Mouse (Mus musculus) E14TG2a.4 (cell line): ENCODE results near the gene Igfbp6.
"Not testable (repeated sequence)": the region's sequence is repeated elsewhere in the genome, so short reads cannot be mapped to it uniquely, and the experiment has no call there.

Experiments used
- H3K27me3 ChIP-seq: 2 replicates; pipeline ENCODE4 v1.6.1; 2014; ENCODE audit warnings: low read length, control low read depth; ENCODE audit not compliant: insufficient read depth
- H3K36me3 ChIP-seq: 2 replicates; pipeline ENCODE4 v1.6.1; 2014; ENCODE audit warnings: low read length, control low read depth; ENCODE audit not compliant: insufficient read depth
- H3K4me1 ChIP-seq: replicated peaks from 2 replicates; pipeline ENCODE4 v1.6.1; 2014; ENCODE audit warnings: low read depth, low read length, control low read depth
- H3K4me3 ChIP-seq: replicated peaks from 2 replicates; pipeline ENCODE4 v1.5.1; 2014; ENCODE audit warnings: mild to moderate bottlenecking, low read length
- H3K9me3 ChIP-seq: 2 replicates; pipeline ENCODE4 v1.6.1; 2014; ENCODE audit warnings: low read length, control low read depth
- CTCF ChIP-seq: conservative IDR thresholded peaks from 2 replicates; pipeline ENCODE4 v1.5.1; 2014; ENCODE audit warnings: low read length
- NANOG ChIP-seq: IDR thresholded peaks from 2 replicates; pipeline ENCODE4 v1.6.1; 2014; ENCODE audit warnings: borderline replicate concordance, low read length, mixed read lengths
- POU5F1 ChIP-seq: IDR thresholded peaks from 2 replicates; pipeline ENCODE4 v1.6.1; 2014; ENCODE audit warnings: low read length, borderline replicate concordance

Gene Igfbp6

GRCm38 (mm10) chr15:102150301-102151135 is 6.4 kb downstream of the Igfbp6 start, which contains the start of gene Soat2:
Gene Soat2 (plus strand): TSS chr15:102150526.
- Histone ChIP-seq H3K36me3 (no peaks in the 10 kb centered on the region), H3K9me3 (no peaks in the 10 kb centered on the region), H3K27me3 (peaks cover 26% of the 10 kb centered on the region), H3K4me3 (peak within 1 kb of the TSS; percentile 65), H3K4me1 (peaks cover 41% of the 10 kb centered on the region)
- TF ChIP-seq POU5F1 (no peak), NANOG (no peak), CTCF (no peak)

DNA sequence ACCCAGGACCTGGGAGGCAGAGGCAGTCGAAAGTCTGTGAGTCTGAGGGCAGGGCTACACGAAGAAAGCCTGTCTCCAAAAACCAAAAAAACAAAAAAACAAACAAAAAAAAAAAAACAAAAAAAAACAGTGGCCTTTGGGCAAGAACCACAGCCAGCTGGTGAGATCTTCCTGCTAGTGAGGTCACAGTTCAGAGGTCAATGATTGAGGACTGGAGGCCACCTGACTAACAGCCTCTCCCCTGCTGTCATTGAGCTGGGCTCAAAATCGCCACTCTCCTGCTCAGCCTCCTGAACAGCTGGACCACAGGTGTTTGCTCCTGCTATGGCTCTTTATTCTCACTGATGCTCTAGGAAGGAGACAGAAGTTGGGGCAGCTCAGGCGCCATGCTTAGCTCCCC is 8.5 kb downstream of the Igfbp6 start:
- H3K9me3 ChIP-seq: no peaks in the 10 kb centered on the region
- H3K27me3 ChIP-seq: peaks cover 18% of the 10 kb centered on the region
- TF ChIP-seq NANOG (no peak), POU5F1 (no peak), CTCF (no peak)
- H3K36me3 ChIP-seq: no peaks in the 10 kb centered on the region
- no peak overlapping the region for H3K4me3 ChIP-seq
- peaks cover 59% of the 10 kb centered on the region for H3K4me1 ChIP-seq

- not testable (repeated sequence) for H3K4me3 ChIP-seq, H3K27me3 ChIP-seq, H3K36me3 ChIP-seq, H3K9me3 ChIP-seq
- peak; percentile 52 for TF ChIP-seq CTCF
- peaks cover 67% of the 10 kb centered on the region for H3K4me1 ChIP-seq
These were observed 10.8 kb downstream of the Igfbp6 start for GRCm38 (mm10) chr15:102155006-102155405.

DNA sequence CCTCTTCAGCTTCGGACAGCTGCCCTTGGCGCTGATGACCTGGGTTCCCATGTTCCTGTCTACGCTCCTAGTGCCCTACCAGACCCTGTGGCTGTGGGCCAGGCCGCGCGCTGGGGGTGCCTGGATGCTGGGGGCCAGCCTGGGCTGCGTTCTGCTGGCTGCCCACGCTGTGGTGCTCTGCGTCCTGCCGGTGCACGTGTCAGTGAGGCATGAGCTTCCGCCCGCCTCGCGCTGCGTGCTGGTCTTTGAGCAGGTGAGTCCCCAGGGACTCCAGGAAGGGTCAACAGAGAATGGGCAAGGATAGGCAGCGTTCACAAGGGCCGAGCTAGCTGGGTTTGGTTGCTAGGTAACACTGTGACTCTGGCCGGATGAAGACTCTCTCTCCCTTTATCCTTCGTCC is 12.7 kb downstream of the Igfbp6 start:
- TF ChIP-seq NANOG (no peak), CTCF (no peak), POU5F1 (no peak)
- peak overlapping the region; percentile 61 for H3K4me3 ChIP-seq
- H3K27me3 ChIP-seq: peaks cover 2% of the 10 kb centered on the region; the same call in 1 of the 2 replicates
- peaks cover 71% of the 10 kb centered on the region for H3K4me1 ChIP-seq
- H3K9me3 ChIP-seq: no peaks in the 10 kb centered on the region
- H3K36me3 ChIP-seq: no peaks in the 10 kb centered on the region

- TF ChIP-seq POU5F1 (no peak), NANOG (no peak), CTCF (no peak)
- no peaks in the 10 kb centered on the region for H3K9me3 ChIP-seq
- H3K36me3 ChIP-seq: no peaks in the 10 kb centered on the region
- H3K4me1 ChIP-seq: peaks cover 67% of the 10 kb centered on the region
- H3K27me3 ChIP-seq: peaks cover 4% of the 10 kb centered on the region
- H3K4me3 ChIP-seq: peak overlapping the region; percentile 71
These were observed 16.4 kb downstream of the Igfbp6 start for GRCm38 (mm10) chr15:102160415-102161060.

DNA sequence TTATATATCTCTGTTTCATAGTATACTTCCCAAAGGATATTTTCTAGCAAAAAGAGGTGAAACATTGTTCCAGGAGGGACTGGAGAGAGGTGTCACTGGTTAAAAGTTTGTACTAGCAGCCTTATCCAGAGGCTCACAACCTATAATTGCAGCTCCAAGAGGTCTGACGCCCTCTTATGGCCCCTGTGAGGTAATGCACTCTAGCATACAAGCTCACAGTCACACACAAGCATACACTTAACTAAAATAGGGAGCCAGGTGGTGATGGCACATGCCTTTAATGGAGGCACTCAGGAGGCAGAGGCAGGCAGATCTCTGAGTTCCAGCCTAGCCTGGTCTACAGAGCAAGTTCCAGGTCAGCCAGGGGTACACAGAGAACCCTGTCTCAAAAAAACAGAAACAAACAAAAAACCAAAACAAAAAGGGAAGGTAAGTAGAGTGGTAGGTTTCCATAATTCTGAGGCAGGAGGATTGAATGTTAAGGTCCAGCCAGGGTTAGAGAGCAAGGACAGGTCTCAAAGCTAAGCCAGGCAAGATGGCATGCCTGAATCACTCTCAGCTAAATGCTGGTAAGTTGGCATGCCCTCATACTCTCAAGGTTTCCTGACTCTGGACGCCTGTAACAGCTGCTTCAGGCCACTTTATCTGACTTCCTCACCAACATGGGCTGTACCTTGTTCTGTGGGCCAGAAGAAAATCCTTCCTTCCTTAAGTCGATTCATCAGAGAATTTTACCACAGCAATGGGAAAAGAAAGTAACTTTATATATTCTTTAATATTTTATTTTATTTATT is 19.9 kb downstream of the Igfbp6 start:
- TF ChIP-seq NANOG (no peak), CTCF (peak; percentile 54)
- no peaks in the 10 kb centered on the region for H3K36me3 ChIP-seq
- H3K4me1 ChIP-seq: peaks cover 41% of the 10 kb centered on the region
- no peak overlapping the region for H3K4me3 ChIP-seq
- H3K9me3 ChIP-seq: no peaks in the 10 kb centered on the region
- H3K27me3 ChIP-seq: peaks cover 4% of the 10 kb centered on the region

DNA sequence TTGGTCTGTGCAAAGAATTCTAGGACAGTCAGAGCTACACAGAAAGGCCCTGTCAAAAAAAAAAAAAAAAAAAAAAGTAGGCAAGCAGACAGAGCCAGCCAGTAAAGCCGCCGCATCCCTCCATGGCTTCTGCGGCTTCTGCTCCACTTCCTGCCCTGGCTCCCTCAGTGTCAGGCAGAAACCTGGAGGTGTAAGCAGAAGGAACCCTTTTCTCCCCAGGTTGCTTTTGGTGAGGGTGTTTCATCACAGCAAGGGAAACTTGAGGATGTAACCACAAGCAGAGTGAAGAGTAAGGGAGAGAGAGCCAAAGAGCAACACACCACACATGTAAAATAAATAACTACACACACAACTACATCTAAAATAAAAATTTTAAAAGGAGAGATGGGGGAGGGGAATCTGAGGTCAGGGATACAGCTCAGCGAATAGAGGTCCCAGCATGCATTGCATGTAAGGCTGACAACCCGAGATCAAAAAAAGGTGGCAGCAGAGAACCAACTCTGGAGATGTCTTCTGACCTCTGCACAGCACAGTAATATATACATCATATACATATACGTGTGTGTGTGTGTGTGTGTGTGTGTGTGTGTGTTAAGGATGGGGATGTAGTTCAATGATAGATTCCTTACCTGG is 21.4 kb downstream of the Igfbp6 start:
- Histone ChIP-seq H3K9me3 (no peaks in the 10 kb centered on the region), H3K27me3 (peaks cover 4% of the 10 kb centered on the region), H3K36me3 (peaks cover 4% of the 10 kb centered on the region), H3K4me3 (no peak overlapping the region), H3K4me1 (peaks cover 34% of the 10 kb centered on the region)
- TF ChIP-seq POU5F1 (no peak), CTCF (no peak), NANOG (no peak)

GRCm38 (mm10) chr15:102167620-102168021 is 23.5 kb downstream of the Igfbp6 start:
- TF ChIP-seq NANOG (no peak), POU5F1 (no peak), CTCF (no peak)
- peaks cover 17% of the 10 kb centered on the region for H3K36me3 ChIP-seq
- peaks cover 21% of the 10 kb centered on the region for H3K4me1 ChIP-seq
- H3K4me3 ChIP-seq: no peak overlapping the region
- no peaks in the 10 kb centered on the region for H3K9me3 ChIP-seq
- peaks cover 2% of the 10 kb centered on the region; the same call in 1 of the 2 replicates for H3K27me3 ChIP-seq

DNA sequence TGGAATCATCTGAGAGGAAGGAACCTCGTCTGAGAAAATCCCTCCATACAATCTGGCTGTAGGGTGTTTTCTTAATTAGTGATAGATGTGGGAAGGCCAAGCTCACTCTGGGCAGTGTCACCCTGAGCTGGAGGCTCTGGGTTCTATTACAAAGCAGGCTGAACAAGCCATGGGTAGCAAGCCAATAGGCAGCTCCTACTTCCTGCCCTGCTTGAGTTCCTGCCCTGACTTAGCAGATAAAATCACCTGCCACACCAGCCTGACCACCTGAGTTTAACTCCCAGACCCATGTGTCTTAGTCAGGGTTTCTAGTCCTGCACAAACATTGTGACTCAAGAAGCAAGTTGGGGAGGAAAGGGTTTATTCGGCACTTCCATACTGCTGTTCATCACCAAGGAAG is 24.9 kb downstream of the Igfbp6 start:
- H3K4me1 ChIP-seq: peaks cover 17% of the 10 kb centered on the region
- H3K9me3 ChIP-seq: no peaks in the 10 kb centered on the region
- no peak overlapping the region for H3K4me3 ChIP-seq
- H3K27me3 ChIP-seq: no peaks in the 10 kb centered on the region
- TF ChIP-seq CTCF (no peak), POU5F1 (no peak), NANOG (no peak)
- peaks cover 23% of the 10 kb centered on the region for H3K36me3 ChIP-seq
